Mouse (Mus musculus) stomach, postnatal 0 days (tissue): ENCODE data around the gene Syt15. TPM values are rescaled to one million over a fixed set of nuclear protein-coding genes. Genes with fewer than 3 reads are reported as not detected.

Experiments used
- ATAC-seq: fragments of 200-750 bp; cut with Nextera tagmentation; 2 replicates; pipeline ENCODE4 v1.8.0; 2017; ENCODE audit not compliant: low FRiP score, low TSS enrichment
- DNase-seq: peaks from one replicate; pipeline ENCODE4 v3.0.0-alpha.2; 2016; ENCODE audit warnings: low spot score
- H3K27ac ChIP-seq: fragments of 300-500 bp; sonication (generic); replicated peaks from 2 replicates; pipeline ENCODE4 v1.5.1; 2014; ENCODE audit warnings: mild to moderate bottlenecking, control low read depth
- H3K27me3 ChIP-seq: fragments of 300-500 bp; sonication (generic); 2 replicates; pipeline ENCODE4 v1.6.1; 2014; ENCODE audit warnings: low read length; ENCODE audit not compliant: control insufficient read depth, insufficient read depth
- H3K36me3 ChIP-seq: fragments of 300-500 bp; sonication (generic); 2 replicates; pipeline ENCODE4 v1.6.1; 2014; ENCODE audit warnings: low read length, mixed read lengths; ENCODE audit not compliant: control insufficient read depth, insufficient read depth
- H3K4me1 ChIP-seq: fragments of 300-500 bp; sonication (generic); replicated peaks from 2 replicates; pipeline ENCODE4 v1.6.1; 2014; ENCODE audit warnings: antibody characterized with exemption; ENCODE audit not compliant: control insufficient read depth, insufficient read depth
- H3K4me2 ChIP-seq: fragments of 300-500 bp; sonication (generic); replicated peaks from 2 replicates; pipeline ENCODE4 v1.6.1; 2014; ENCODE audit warnings: low read depth, mild to moderate bottlenecking, control low read depth, moderate library complexity
- H3K4me3 ChIP-seq: fragments of 300-500 bp; sonication (generic); 2 replicates; pipeline ENCODE4 v1.5.1; 2014; ENCODE audit warnings: low read depth, low read length, control low read depth
- H3K9ac ChIP-seq: fragments of 300-500 bp; sonication (generic); 2 replicates; pipeline ENCODE4 v1.6.1; 2014; ENCODE audit warnings: mild to moderate bottlenecking, low read length, control low read depth, mixed read lengths
- H3K9me3 ChIP-seq: fragments of 300-500 bp; sonication (generic); 2 replicates; pipeline ENCODE4 v1.6.1; 2016; ENCODE audit warnings: low read length; ENCODE audit not compliant: control insufficient read depth
- CTCF ChIP-seq: IDR thresholded peaks from 2 replicates; pipeline ENCODE4 v1.5.1; 2016; ENCODE audit warnings: antibody characterized with exemption, low read depth, mild to moderate bottlenecking, moderate library complexity
- EP300 ChIP-seq: optimal IDR thresholded peaks from 2 replicates; pipeline ENCODE3; 2016; ENCODE audit warnings: antibody characterized with exemption
- WGBS: fragments of 180-500 bp; shearing (Covaris S2); extraction: QIAGEN DNeasy Blood & Tissue Kit; methylation state at CpG from one replicate; pipeline ENCODE4 v1.1.7; 2014; 5-methylcytosine and 5-hydroxymethylcytosine counted together
- polyA plus RNA-seq: library from polyadenylated mRNA; unstranded; fragments of >200 nt; fragmentation: Nextera tagmentation; extraction: Ambion mirVana; gene quantifications from 2 replicates; pipeline ENCODE4 v1.2.1, GENCODE M21; 2015

The Syt15 gene
- 1.0 and 1.5 TPM in 2 replicates for polyA plus RNA-seq

- H3K27me3 ChIP-seq, result no peaks in the 10 kb centered on the region
- 71% methylated on average over 6 of the region's 6 CpGs for WGBS
- peak within 1 kb of the TSS; percentile 29 for H3K4me3 ChIP-seq
- no peaks in the 10 kb centered on the region for H3K4me1 ChIP-seq
- no peak within 1 kb of the TSS for H3K27ac ChIP-seq
- ATAC-seq (no peak), DNase-seq (no peak)
- no peak for TF ChIP-seq EP300
- TF ChIP-seq CTCF, result no peak
- H3K36me3 ChIP-seq, result no peaks in the 10 kb centered on the region
- peak within 1 kb of the TSS; percentile 46 for H3K4me2 ChIP-seq
- no peaks in the 10 kb centered on the region for H3K9me3 ChIP-seq
- H3K9ac ChIP-seq, result no peak within 1 kb of the TSS
Observed at GRCm38 (mm10) chr14:34219295-34219694, at the start of gene Syt15. Gene Syt15 (plus strand): TSS chr14:34219595.

GRCm38 (mm10) chr14:34171107-34171506 is 48.3 kb upstream of the Syt15 start:
- Histone ChIP-seq H3K9me3 (no peaks in the 10 kb centered on the region), H3K4me1 (no peaks in the 10 kb centered on the region), H3K27me3 (no peaks in the 10 kb centered on the region), H3K4me2 (no peak overlapping the region), H3K4me3 (no peak overlapping the region), H3K36me3 (no peaks in the 10 kb centered on the region), H3K27ac (no peak overlapping the region), H3K9ac (no peak overlapping the region)
- ATAC-seq (no peak), DNase-seq (no peak)
- WGBS, result 81% methylated on average over 3 of the region's 3 CpGs
- TF ChIP-seq CTCF (no peak), EP300 (no peak)

- WGBS, result 71% methylated on average over 3 of the region's 3 CpGs
- Histone ChIP-seq H3K36me3 (no peaks in the 10 kb centered on the region), H3K4me1 (no peaks in the 10 kb centered on the region), H3K9ac (no peak overlapping the region), H3K9me3 (0 out of 2 replicates have a peak, but pooled peaks cover 3% of the 10 kb centered on the region), H3K27me3 (no peaks in the 10 kb centered on the region), H3K27ac (no peak overlapping the region), H3K4me2 (no peak overlapping the region), H3K4me3 (no peak overlapping the region)
- TF ChIP-seq EP300, result no peak
- TF ChIP-seq CTCF, result no peak
- DNase-seq (no peak), ATAC-seq (no peak)
Observed at GRCm38 (mm10) chr14:34179351-34179750, 40.0 kb upstream of the Syt15 start.

GRCm38 (mm10) chr14:34183101-34183500 is 36.3 kb upstream of the Syt15 start:
- H3K4me1 ChIP-seq, result no peaks in the 10 kb centered on the region
- H3K4me2 ChIP-seq, result no peak overlapping the region
- H3K36me3 ChIP-seq, result no peaks in the 10 kb centered on the region
- H3K4me3 ChIP-seq, result no peak overlapping the region
- ATAC-seq (no peak), DNase-seq (no peak)
- H3K27ac ChIP-seq, result no peak overlapping the region
- TF ChIP-seq EP300 (no peak), CTCF (no peak)
- H3K9ac ChIP-seq, result no peak overlapping the region
- no peaks in the 10 kb centered on the region for H3K27me3 ChIP-seq
- 0 out of 2 replicates have a peak, but pooled peaks cover 3% of the 10 kb centered on the region for H3K9me3 ChIP-seq
- 97% methylated on average over 1 of the region's 1 CpGs for WGBS

- no peak overlapping the region for H3K4me2 ChIP-seq
- DNase-seq, result peak; percentile 76
- WGBS, result 64% methylated on average over 5 of the region's 5 CpGs
Observed at GRCm38 (mm10) chr14:34188629-34189028, 30.8 kb upstream of the Syt15 start.

GRCm38 (mm10) chr14:34190361-34190760 is 29.0 kb upstream of the Syt15 start:
- H3K4me3 ChIP-seq, result no peak overlapping the region
- H3K36me3 ChIP-seq, result no peaks in the 10 kb centered on the region
- H3K27ac ChIP-seq, result no peak overlapping the region
- WGBS, result 70% methylated on average over 7 of the region's 7 CpGs
- TF ChIP-seq CTCF (no peak), EP300 (no peak)
- H3K9ac ChIP-seq, result no peak overlapping the region
- H3K9me3 ChIP-seq, result no peaks in the 10 kb centered on the region
- no peaks in the 10 kb centered on the region for H3K4me1 ChIP-seq
- H3K4me2 ChIP-seq, result no peak overlapping the region
- DNase-seq (no peak), ATAC-seq (no peak)
- no peaks in the 10 kb centered on the region for H3K27me3 ChIP-seq

More at GRCm38 (mm10) chr14:34188629-34189028, 30.8 kb upstream of the Syt15 start:
- Histone ChIP-seq H3K9me3 (no peaks in the 10 kb centered on the region), H3K9ac (no peak overlapping the region), H3K4me1 (no peaks in the 10 kb centered on the region), H3K36me3 (no peaks in the 10 kb centered on the region), H3K4me3 (no peak overlapping the region), H3K27ac (no peak overlapping the region), H3K27me3 (no peaks in the 10 kb centered on the region)
- peak; percentile 44; the same call in 1 of the 2 replicates for ATAC-seq
- TF ChIP-seq EP300, result no peak
- TF ChIP-seq CTCF, result peak; percentile 82
